Mouse (Mus musculus): ENCODE measurements around the gene Traf1.

DNA sequence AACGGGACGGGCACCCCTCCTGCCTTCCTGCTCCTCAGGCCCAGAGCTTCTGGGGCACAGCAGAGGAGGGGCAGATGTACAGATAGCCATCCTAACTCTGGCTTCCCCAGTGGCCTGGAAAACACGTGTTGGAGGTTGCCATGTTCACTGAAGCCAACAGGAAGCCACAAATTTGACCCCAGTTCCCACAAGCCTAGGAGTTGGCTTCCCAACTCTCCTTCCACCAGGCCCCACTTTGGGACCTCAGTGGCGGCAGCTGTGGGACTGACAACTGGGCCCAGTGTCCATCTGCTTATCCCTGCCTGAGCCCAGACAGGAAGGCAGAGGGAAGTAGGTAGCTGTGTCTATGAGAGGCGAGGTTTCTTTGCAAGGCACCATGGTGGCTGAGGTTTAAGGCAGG lies 67.6 kb downstream of the Traf1 start:
- no peak for TF ChIP-seq POLR2A (IDR thresholded peaks at IDR 0.05; ENCODE audit: low read depth, low read length)
- TF ChIP-seq CTCF (IDR thresholded peaks at IDR 0.05; ENCODE audit: extremely low read depth, insufficient read depth, insufficient read length, insufficient replicate concordance), result no peak
